Mouse (Mus musculus) G1E (cell line): ENCODE results near the gene 1700028P14Rik.

ENCODE experiments used
- CTCF ChIP-seq: IDR thresholded peaks from 2 replicates; pipeline ENCODE4 v1.5.1; 2012; ENCODE audit warnings: low read depth, low read length, inconsistent platforms, mixed read lengths
- GATA1 ChIP-seq: IDR thresholded peaks from 2 replicates; pipeline ENCODE4 v1.6.1; 2012; ENCODE audit warnings: borderline replicate concordance, low read length, inconsistent platforms, mixed read lengths
- GATA2 ChIP-seq: IDR thresholded peaks from 2 replicates; pipeline ENCODE4 v1.6.1; 2012; ENCODE audit warnings: low read depth, low read length, inconsistent platforms, borderline replicate concordance
- POLR2AphosphoS5 ChIP-seq: IDR thresholded peaks from 2 replicates; pipeline ENCODE4 v1.6.1; 2012; ENCODE audit warnings: low read depth, low read length, inconsistent platforms; ENCODE audit not compliant: insufficient replicate concordance
- TAL1 ChIP-seq: conservative IDR thresholded peaks from 2 replicates; pipeline ENCODE4 v1.6.1; 2012; ENCODE audit warnings: low read depth, low read length, inconsistent platforms, mixed read lengths

DNA sequence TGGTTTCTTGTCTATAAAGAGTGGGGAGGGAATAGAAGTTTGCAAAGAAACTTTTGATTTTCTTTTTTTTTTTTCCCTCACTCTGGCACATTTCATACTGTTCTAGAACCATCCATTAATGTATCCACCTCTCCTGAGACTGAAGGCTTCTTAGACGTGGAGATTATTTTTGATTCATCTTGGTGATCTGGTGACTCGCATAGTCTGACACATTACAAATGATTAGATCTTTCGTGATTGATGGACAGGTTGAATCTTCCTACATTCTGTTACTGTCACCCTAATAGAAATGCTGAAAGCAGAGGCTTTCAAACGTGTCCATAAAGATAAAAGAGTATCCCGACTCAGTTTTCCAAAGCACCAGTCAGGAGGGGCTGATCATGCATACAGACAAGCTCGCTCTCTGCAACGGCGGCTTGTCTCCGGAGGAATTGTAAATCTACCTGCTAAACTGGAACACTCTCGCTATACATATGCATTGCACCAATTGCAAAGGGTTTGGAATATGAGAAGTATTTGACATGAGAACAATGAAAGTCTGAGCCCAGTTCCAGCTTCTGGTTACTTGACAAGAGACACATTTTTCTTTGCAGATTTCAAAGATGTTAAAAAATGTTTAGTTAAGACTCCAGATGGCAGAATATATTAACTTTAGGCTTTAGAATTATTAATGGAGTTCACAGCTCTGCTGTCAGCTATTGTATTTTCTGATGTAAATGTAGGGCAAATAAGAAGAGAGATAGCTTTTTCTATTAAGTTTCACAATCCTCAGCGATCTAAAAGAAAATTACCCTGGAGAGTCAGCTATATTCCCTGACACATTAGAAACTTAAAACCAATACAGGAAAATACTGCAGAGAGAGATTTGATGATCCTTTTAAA lies 20.8 kb downstream of the 1700028P14Rik start:
- TF ChIP-seq CTCF: no peak
- no peak for TF ChIP-seq GATA1
- no peak for TF ChIP-seq TAL1
- no peak for TF ChIP-seq POLR2AphosphoS5
- TF ChIP-seq GATA2: no peak
